Mouse (Mus musculus) layer of hippocampus, adult 2 months (tissue): ENCODE data around the gene Vmn2r3. TPM values are rescaled to one million over a fixed set of nuclear protein-coding genes. Genes with fewer than 3 reads are reported as not detected.
A peak's percentile ranks its signal among the peaks of the same experiment; 100 is the strongest.
"Not testable (repeated sequence)": the region's sequence is repeated elsewhere in the genome, so short reads cannot be mapped to it uniquely, and the experiment has no call there.

ENCODE experiments used
- DNase-seq, 2 experiments: peaks; one replicate each; pipeline ENCODE4 v3.0.0; 2022; ENCODE audit warnings: low spot score in 2 of 2
- H3K27ac ChIP-seq: fragments of 200-600 bp; 2 replicates; pipeline ENCODE4 v1.8.1; 2022
- H3K4me3 ChIP-seq: fragments of 200-600 bp; 2 replicates; pipeline ENCODE4 v1.8.1; 2022; ENCODE audit warnings: mild to moderate bottlenecking
- CTCF ChIP-seq: fragments of 200-600 bp; conservative IDR thresholded peaks from 2 replicates; pipeline ENCODE4 v1.8.1; 2022; ENCODE audit warnings: antibody characterized with exemption, mild to moderate bottlenecking, moderate library complexity
- long read RNA-seq, 2 experiments: library from polyadenylated mRNA; stranded (forward); transcript quantifications; one replicate each; pipeline ENCODE4 v2.0.0; 2021; ENCODE audit warnings: borderline mapping rate in 2 of 2
- total RNA-seq, 2 experiments: library from RNA; stranded (reverse); gene quantifications; 2 replicates each; pipeline ENCODE4 v1.2.3; 2021

Vmn2r3 gene
- total RNA-seq, result not detected
- long read RNA-seq, experiment 1, result 0 reads
- long read RNA-seq, experiment 2, result 0 reads

DNA sequence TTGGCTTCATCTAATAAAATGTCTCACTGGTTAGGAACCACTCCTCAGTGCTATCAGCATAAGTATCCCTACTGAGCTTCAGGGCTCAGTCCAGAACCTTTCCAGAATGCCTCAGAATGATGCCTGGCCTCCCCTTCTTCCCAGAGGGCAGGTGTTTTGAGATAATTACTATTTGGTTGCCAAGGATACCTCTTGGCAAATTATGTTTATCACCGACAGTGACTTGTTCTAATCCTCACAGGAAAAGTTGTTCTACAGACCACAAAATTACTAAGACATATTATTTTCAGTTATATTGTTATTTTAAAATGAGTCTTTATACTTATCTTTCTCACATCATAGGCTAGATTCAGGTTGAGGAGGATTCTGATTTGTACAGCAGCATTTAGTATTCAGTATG is at the start of gene Vmn2r3:
TSS of gene Vmn2r3 (minus strand) at position 101 of the 400 bp plus-strand sequence.
- no peak within 1 kb of the TSS for H3K27ac ChIP-seq

DNA sequence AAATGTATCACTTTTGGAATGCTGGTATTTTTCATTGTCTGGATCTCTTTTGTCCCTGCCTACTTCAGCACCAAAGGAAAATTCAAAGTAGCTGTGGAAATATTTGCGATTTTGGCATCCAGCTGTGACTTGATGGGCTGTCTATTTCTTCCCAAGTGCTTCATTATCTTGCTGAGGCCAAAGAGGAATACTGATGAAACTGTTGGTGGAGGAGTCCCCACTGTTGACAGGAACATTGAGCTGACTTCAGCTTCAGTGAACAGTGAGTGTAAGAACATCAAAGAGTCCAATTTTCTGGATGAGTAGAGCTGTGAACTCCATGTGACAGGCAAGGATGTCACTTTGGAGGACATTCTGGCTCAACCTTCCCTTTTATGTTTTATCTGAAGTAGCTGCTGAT is 43.0 kb upstream of the Vmn2r3 start:
- DNase-seq, result no peak
- Histone ChIP-seq H3K4me3 (no peak overlapping the region), H3K27ac (no peak overlapping the region)
- no peak for TF ChIP-seq CTCF

More for the DNA sequence above, at the start of gene Vmn2r3:
- TF ChIP-seq CTCF, result no peak
- DNase-seq, result no peak
- H3K4me3 ChIP-seq, result no peak within 1 kb of the TSS

DNA sequence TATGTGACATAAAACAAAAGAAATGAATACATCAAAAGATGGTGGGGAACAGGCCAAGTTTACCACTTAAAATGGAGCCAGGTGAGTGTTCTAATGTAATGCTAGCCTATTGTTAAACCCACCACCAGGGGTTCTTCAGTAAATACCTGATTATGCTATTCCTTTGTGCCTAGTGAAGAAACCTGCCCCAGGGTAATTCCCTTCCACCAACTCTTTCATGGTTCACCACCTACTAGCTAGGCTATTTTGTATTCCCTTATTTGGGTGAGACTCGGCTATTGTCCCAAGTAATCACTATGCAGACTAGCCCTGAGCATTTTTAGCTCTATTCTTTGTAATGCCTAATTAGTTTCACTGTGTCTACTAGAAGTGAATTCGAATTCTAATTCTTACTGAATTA is 32.3 kb upstream of the Vmn2r3 start:
- Histone ChIP-seq H3K4me3 (no peak overlapping the region), H3K27ac (no peak overlapping the region)
- no peak for TF ChIP-seq CTCF
- DNase-seq, result no peak

DNA sequence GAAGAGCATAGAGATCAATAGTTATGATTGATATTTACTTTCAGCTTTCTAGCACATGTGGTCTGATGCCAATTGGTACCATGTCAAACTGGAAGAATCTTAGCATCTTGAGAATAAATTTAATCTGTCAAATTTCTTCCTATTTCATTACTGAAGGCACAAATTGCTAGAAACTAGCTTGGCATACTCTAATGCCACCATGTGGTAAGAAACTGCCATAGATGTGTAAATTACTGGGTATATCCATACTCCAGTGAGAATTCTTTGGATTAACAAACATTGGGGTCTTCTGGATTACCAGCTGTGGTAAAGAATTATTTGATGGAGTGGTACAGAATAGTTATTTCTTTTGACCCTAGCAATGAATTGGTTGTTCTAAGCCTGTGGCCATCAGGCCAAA is 17.3 kb upstream of the Vmn2r3 start:
- Histone ChIP-seq H3K27ac (no peak overlapping the region), H3K4me3 (no peak overlapping the region)
- DNase-seq, result no peak
- TF ChIP-seq CTCF, result peak; percentile 69

DNA sequence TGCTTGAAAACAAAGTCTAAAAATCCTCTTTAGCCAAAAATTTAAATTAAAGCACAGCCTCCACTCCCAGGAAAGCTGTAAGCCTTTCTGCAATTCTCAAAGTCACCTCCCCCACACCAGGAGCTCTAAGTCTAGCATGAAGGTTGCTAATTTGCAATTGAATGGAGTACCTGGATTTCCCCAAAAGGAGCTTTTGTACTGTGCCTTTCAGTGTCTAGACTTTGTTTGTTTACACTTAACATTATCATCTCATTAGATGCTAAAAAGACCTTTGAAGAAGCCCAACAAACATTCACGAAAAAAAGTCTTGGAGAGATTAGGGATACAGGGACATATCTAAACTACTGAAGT is 23.8 kb downstream of the Vmn2r3 start:
- H3K27ac ChIP-seq, result no peak overlapping the region
- TF ChIP-seq CTCF, result no peak
- DNase-seq, result no peak
- H3K4me3 ChIP-seq, result no peak overlapping the region

DNA sequence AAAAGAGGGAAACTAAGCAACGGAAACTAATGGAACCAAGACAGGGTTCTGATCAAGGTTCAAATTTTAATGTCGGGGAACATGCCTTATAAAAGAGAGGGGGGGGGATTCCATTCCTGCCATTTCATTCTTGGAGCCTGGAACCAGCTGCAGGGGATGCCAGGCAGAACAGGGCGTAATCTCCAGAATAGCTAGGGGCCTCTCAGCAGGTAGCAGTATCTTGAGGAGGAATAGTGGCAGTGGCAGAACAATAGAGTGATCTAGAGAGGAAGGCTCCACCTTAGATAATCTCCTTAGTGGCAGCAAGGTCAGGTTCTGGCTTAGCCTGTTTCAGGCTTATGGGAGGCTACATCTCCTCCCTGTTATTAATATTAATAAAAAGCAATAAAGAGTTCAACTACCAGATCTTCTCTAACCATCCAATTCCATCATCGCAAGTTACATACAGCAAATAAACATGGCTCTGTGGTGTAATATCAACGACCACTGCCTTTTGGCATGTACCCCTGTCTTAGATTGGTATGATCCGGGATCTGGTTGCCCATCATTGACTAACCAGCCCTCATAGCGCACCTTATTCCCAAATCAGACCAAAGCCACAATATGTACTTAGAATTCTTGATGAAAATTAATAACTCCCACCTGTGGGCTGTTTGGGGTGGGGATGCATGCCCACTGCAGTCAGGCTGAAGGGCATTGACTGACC is 24.3 kb downstream of the Vmn2r3 start:
- DNase-seq, result not testable (repeated sequence)

DNA sequence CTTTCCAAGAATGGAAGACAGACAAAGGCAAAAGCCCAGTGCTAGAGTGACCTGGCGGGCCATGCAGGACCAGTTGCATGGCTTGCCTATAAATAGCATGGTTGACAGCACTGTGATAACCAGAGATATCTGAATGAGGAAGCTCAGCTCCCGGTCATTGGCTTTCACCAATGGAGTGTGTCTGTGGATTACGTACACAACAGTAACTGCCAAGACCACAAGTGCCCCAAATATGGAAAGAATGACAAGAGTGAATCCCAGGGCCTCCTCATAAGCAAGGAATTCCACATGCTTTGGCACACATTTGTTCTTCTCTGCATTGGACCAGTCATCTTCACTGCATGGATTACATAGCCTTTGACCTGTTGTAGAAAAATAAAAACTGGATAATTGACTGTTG is 29.9 kb downstream of the Vmn2r3 start:
- Histone ChIP-seq H3K4me3 (no peak overlapping the region), H3K27ac (no peak overlapping the region)
- no peak for TF ChIP-seq CTCF
- no peak for DNase-seq

More for the DNA sequence above, 24.3 kb downstream of the Vmn2r3 start:
- H3K4me3 ChIP-seq, H3K27ac ChIP-seq: not testable (repeated sequence)

DNA sequence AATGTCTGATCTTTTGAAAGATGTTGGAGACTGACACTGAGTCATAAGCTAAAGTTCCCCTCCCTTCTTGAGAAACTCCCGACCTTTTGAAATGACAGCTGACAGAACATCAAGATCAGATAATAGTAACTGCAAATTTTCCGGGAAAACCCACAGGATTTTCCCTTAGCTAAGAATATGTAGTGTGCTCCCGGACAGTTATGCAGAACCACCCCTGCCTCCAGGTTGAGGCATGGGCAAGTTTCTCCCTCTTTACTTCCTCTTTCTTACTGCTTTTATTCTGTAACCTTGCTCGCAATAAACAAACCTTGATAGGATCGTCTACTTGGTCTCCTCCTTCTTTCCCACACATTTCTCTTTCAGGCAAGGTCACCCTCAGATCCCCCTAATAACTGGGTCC is 37.9 kb downstream of the Vmn2r3 start:
- TF ChIP-seq CTCF, result no peak
- Histone ChIP-seq H3K27ac (no peak overlapping the region), H3K4me3 (no peak overlapping the region)
- DNase-seq, result no peak

DNA sequence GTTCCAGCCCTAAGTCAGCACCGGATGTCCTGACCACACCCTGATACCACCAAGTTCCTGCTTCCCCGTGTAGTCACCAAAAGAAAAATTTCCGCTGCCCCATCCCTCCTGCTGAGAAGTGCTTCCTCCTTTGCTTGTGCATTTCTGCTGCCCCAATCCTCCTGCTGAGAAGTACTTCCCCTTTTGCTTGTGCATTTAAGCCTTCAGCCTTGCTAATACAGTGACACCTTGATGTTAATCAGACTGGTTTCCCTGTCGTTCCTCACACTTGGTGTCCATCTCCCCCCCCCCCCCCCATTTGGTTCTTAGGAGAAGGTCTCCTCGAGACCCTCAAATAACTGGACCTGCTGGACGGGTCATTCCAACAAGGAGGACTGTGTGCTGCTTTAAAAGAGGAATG is 39.0 kb downstream of the Vmn2r3 start:
- not testable (repeated sequence) for H3K27ac ChIP-seq, H3K4me3 ChIP-seq, DNase-seq

DNA sequence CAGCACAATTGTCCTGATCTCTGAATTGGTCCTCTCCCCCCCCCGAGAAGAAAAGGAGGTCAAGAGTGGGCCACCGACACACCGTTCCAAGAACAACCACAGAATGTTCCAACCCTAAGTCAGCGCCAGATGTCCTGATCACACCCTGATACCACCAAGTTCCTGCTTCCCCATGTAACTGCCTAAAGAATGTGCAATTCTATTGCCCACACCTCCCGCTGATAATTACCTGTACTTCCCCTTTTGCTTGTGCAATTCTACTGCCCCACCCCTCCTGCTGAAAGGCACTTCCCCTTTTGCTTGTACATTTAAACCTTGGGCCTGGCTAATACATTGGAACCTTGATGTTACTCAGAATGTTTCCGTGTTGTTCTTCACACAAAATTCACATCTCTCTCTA is 54.0 kb downstream of the Vmn2r3 start:
- H3K27ac ChIP-seq, H3K4me3 ChIP-seq, DNase-seq: not testable (repeated sequence)

DNA sequence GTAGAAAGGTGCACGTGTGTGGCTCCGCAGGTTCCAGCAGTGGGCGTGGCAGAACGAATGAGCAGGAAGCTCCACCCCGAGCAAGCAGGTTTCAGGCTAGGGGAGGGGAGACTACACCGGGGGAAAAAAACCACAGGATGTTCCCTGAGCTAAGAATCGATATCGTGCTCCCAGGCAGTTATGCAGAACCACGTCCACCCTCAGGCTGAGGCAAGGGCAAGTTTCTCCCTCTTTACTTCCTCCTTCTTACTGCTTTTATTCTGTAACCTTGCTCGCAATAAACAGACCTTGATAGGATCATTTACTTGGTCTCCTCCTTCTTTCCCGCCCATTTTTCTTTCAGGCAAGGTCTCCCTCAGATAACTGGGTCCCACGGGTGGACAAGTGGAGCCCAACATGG is 55.9 kb downstream of the Vmn2r3 start:
- not testable (repeated sequence) for DNase-seq, H3K4me3 ChIP-seq, H3K27ac ChIP-seq

DNA sequence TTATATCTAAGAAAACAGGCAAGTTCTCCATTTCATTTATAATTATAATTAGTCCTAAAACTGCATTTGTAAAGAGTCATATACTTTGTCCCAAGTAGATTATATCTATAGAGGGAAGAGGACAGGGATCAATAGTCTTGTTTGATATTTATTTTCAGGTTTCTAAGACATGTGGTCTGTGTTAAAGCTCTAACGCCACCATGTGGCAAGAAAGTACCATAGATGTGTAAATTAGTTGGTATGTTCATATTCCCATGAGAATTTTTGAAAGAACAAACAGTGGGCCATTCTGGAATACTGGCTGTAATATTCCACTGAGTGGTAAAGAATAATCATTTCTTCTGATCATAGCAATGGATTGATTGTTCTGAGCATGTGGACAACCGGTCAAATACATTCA is 62.3 kb downstream of the Vmn2r3 start:
- H3K4me3 ChIP-seq, result no peak overlapping the region
- no peak for DNase-seq
- H3K27ac ChIP-seq, result no peak overlapping the region
- peak; percentile 52 for TF ChIP-seq CTCF

Other genes with a start within 250 kb of the Vmn2r3 start
- gene Vmn2r1, start 208.2 kb downstream of the Vmn2r3 start, total RNA-seq, result under 1 TPM; 0.36 to 0.69 TPM
- not detected for gene Vmn2r2, start 147.8 kb downstream of the Vmn2r3 start, total RNA-seq
- gene Vmn2r4, start 125.7 kb upstream of the Vmn2r3 start, total RNA-seq, result not detected
- not detected for gene Vmn2r5, start 220.1 kb upstream of the Vmn2r3 start, total RNA-seq